Mouse (Mus musculus) midbrain, embryonic 11.5 days (tissue): Measurements from ENCODE around the gene Spo11. TPM values are rescaled to one million over a fixed set of nuclear protein-coding genes. Genes with fewer than 3 reads are reported as not detected.

Experiments
- ATAC-seq: fragments of 200-750 bp; cut with Nextera tagmentation; 2 replicates; pipeline ENCODE4 v1.8.0; 2017; ENCODE audit warnings: moderate TSS enrichment, moderate library complexity; ENCODE audit not compliant: low FRiP score
- DNase-seq: peaks from one replicate; pipeline ENCODE4 v3.0.0; 2015; ENCODE audit warnings: low spot score; ENCODE audit errors: missing footprints
- H3K27ac ChIP-seq: fragments of 300-500 bp; sonication (generic); 2 replicates; pipeline ENCODE4 v1.5.1; 2014; ENCODE audit warnings: low read depth, low read length
- H3K27me3 ChIP-seq: fragments of 300-500 bp; sonication (generic); 2 replicates; pipeline ENCODE4 v1.6.1; 2014; ENCODE audit warnings: mild to moderate bottlenecking, low read length, moderate library complexity, mixed read lengths; ENCODE audit not compliant: control insufficient read depth, insufficient read depth
- H3K36me3 ChIP-seq: fragments of 300-500 bp; sonication (generic); 2 replicates; pipeline ENCODE4 v1.6.1; 2014; ENCODE audit warnings: mild to moderate bottlenecking, low read length, moderate library complexity, mixed read lengths; ENCODE audit not compliant: control insufficient read depth, insufficient read depth
- H3K4me1 ChIP-seq: fragments of 300-500 bp; sonication (generic); 2 replicates; pipeline ENCODE4 v1.6.1; 2014; ENCODE audit warnings: low read length; ENCODE audit not compliant: control insufficient read depth, insufficient read depth
- H3K4me2 ChIP-seq: fragments of 300-500 bp; sonication (generic); 2 replicates; pipeline ENCODE4 v1.6.1; 2014; ENCODE audit warnings: mild to moderate bottlenecking, moderate library complexity
- H3K4me3 ChIP-seq: fragments of 300-500 bp; sonication (generic); 2 replicates; pipeline ENCODE4 v1.5.1; 2014; ENCODE audit warnings: low read depth, low read length
- H3K9ac ChIP-seq: fragments of 300-500 bp; sonication (generic); 2 replicates; pipeline ENCODE4 v1.6.1; 2014; ENCODE audit warnings: low read length
- H3K9me3 ChIP-seq: fragments of 300-500 bp; sonication (generic); 2 replicates; pipeline ENCODE4 v1.6.1; 2016; ENCODE audit warnings: low read length; ENCODE audit not compliant: control insufficient read depth
- WGBS: fragments of 180-500 bp; shearing (Covaris S2); extraction: QIAGEN DNeasy Blood & Tissue Kit; methylation state at CpG from one replicate; pipeline ENCODE4 v1.1.7; 2014; 5-methylcytosine and 5-hydroxymethylcytosine counted together
- polyA plus RNA-seq: library from polyadenylated mRNA; unstranded; fragments of >200 nt; fragmentation: Nextera tagmentation; extraction: Ambion mirVana; gene quantifications from 2 replicates; pipeline ENCODE4 v1.2.1, GENCODE M21; 2014

The Spo11 gene
- polyA plus RNA-seq, 1 experiment from 2014 or later: 0.26 TPM

- Histone ChIP-seq H3K36me3 (no peaks in the 10 kb centered on the region), H3K9me3 (no peaks in the 10 kb centered on the region), H3K27ac (no peak overlapping the region), H3K9ac (no peak overlapping the region), H3K4me3 (no peak overlapping the region), H3K4me1 (no peaks in the 10 kb centered on the region), H3K27me3 (no peaks in the 10 kb centered on the region), H3K4me2 (no peak overlapping the region)
- no peak for ATAC-seq
- WGBS: 86% methylated on average over 3 of the region's 3 CpGs
- no peak for DNase-seq
Observed at GRCm38 (mm10) chr2:173040803-173041202, 63.3 kb downstream of the Spo11 start.

GRCm38 (mm10) chr2:173041242-173041641 is 63.7 kb downstream of the Spo11 start:
- no peak for ATAC-seq
- 58% methylated on average over 5 of the region's 5 CpGs for WGBS

GRCm38 (mm10) chr2:173041893-173042292 is 64.4 kb downstream of the Spo11 start:
- Histone ChIP-seq H3K27ac (no peak overlapping the region), H3K9me3 (no peaks in the 10 kb centered on the region), H3K36me3 (no peaks in the 10 kb centered on the region), H3K4me3 (no peak overlapping the region), H3K4me1 (no peaks in the 10 kb centered on the region), H3K9ac (no peak overlapping the region), H3K4me2 (no peak overlapping the region), H3K27me3 (no peaks in the 10 kb centered on the region)
- no peak for ATAC-seq
- DNase-seq: no peak
- WGBS: 80% methylated on average over 1 of the region's 1 CpGs

More at GRCm38 (mm10) chr2:173041242-173041641, 63.7 kb downstream of the Spo11 start:
- Histone ChIP-seq H3K27ac (no peak overlapping the region), H3K4me3 (no peak overlapping the region), H3K27me3 (no peaks in the 10 kb centered on the region), H3K4me1 (no peaks in the 10 kb centered on the region), H3K9me3 (no peaks in the 10 kb centered on the region), H3K9ac (no peak overlapping the region), H3K36me3 (no peaks in the 10 kb centered on the region), H3K4me2 (no peak overlapping the region)
- DNase-seq: no peak

- ATAC-seq: no peak
- WGBS: 61% methylated on average over 11 of the region's 11 CpGs
Observed at GRCm38 (mm10) chr2:173042504-173043162, 65.1 kb downstream of the Spo11 start.

More at GRCm38 (mm10) chr2:173042504-173043162, 65.1 kb downstream of the Spo11 start:
- no peak for DNase-seq
- Histone ChIP-seq H3K9me3 (no peaks in the 10 kb centered on the region), H3K4me2 (no peak overlapping the region), H3K36me3 (no peaks in the 10 kb centered on the region), H3K9ac (no peak overlapping the region), H3K27me3 (no peaks in the 10 kb centered on the region), H3K4me3 (no peak overlapping the region), H3K4me1 (no peaks in the 10 kb centered on the region), H3K27ac (no peak overlapping the region)

Other genes starting within 250 kb of the Spo11 start
- 17.3 and 20.2 TPM in 2 replicates for gene Bmp7, start 37.4 kb upstream of the Spo11 start, polyA plus RNA-seq
- gene Rae1, start 22.4 kb downstream of the Spo11 start, polyA plus RNA-seq: 137 and 140 TPM in 2 replicates
- 70.4 and 77.3 TPM in 2 replicates for gene Rbm38, start 42.8 kb downstream of the Spo11 start, polyA plus RNA-seq
- 0.08 TPM in 1 of 2 replicates, not detected in the other for gene Ctcfl, start 141.8 kb downstream of the Spo11 start, polyA plus RNA-seq
- not detected in 2 replicates for gene Pck1, start 175.3 kb downstream of the Spo11 start, polyA plus RNA-seq
- 0.46 and 0.55 TPM in 2 replicates for gene Zbp1, start 241.2 kb downstream of the Spo11 start, polyA plus RNA-seq